Mouse (Mus musculus) stomach, postnatal 0 days (tissue): ENCODE measurements at regions not wholly inside any gene's neighbourhood (a gene's known extent, or its start where the extent isn't known, plus 50 kb on each side); places are given as distances from the start of the nearest gene placed in this dataset.

Experiments
- ATAC-seq: fragments of 200-750 bp; cut with Nextera tagmentation; 2 replicates; pipeline ENCODE4 v1.8.0; 2017; ENCODE audit not compliant: low FRiP score, low TSS enrichment
- DNase-seq: peaks from one replicate; pipeline ENCODE4 v3.0.0-alpha.2; 2016; ENCODE audit warnings: low spot score
- H3K27ac ChIP-seq: fragments of 300-500 bp; sonication (generic); replicated peaks from 2 replicates; pipeline ENCODE4 v1.5.1; 2014; ENCODE audit warnings: mild to moderate bottlenecking, control low read depth
- H3K27me3 ChIP-seq: fragments of 300-500 bp; sonication (generic); 2 replicates; pipeline ENCODE4 v1.6.1; 2014; ENCODE audit warnings: low read length; ENCODE audit not compliant: control insufficient read depth, insufficient read depth
- H3K36me3 ChIP-seq: fragments of 300-500 bp; sonication (generic); 2 replicates; pipeline ENCODE4 v1.6.1; 2014; ENCODE audit warnings: low read length, mixed read lengths; ENCODE audit not compliant: control insufficient read depth, insufficient read depth
- H3K4me1 ChIP-seq: fragments of 300-500 bp; sonication (generic); replicated peaks from 2 replicates; pipeline ENCODE4 v1.6.1; 2014; ENCODE audit warnings: antibody characterized with exemption; ENCODE audit not compliant: control insufficient read depth, insufficient read depth
- H3K4me2 ChIP-seq: fragments of 300-500 bp; sonication (generic); replicated peaks from 2 replicates; pipeline ENCODE4 v1.6.1; 2014; ENCODE audit warnings: low read depth, mild to moderate bottlenecking, control low read depth, moderate library complexity
- H3K4me3 ChIP-seq: fragments of 300-500 bp; sonication (generic); 2 replicates; pipeline ENCODE4 v1.5.1; 2014; ENCODE audit warnings: low read depth, low read length, control low read depth
- H3K9ac ChIP-seq: fragments of 300-500 bp; sonication (generic); 2 replicates; pipeline ENCODE4 v1.6.1; 2014; ENCODE audit warnings: mild to moderate bottlenecking, low read length, control low read depth, mixed read lengths
- H3K9me3 ChIP-seq: fragments of 300-500 bp; sonication (generic); 2 replicates; pipeline ENCODE4 v1.6.1; 2016; ENCODE audit warnings: low read length; ENCODE audit not compliant: control insufficient read depth
- CTCF ChIP-seq: IDR thresholded peaks from 2 replicates; pipeline ENCODE4 v1.5.1; 2016; ENCODE audit warnings: antibody characterized with exemption, low read depth, mild to moderate bottlenecking, moderate library complexity
- EP300 ChIP-seq: optimal IDR thresholded peaks from 2 replicates; pipeline ENCODE3; 2016; ENCODE audit warnings: antibody characterized with exemption
- WGBS: fragments of 180-500 bp; shearing (Covaris S2); extraction: QIAGEN DNeasy Blood & Tissue Kit; methylation state at CpG from one replicate; pipeline ENCODE4 v1.1.7; 2014; 5-methylcytosine and 5-hydroxymethylcytosine counted together

DNA sequence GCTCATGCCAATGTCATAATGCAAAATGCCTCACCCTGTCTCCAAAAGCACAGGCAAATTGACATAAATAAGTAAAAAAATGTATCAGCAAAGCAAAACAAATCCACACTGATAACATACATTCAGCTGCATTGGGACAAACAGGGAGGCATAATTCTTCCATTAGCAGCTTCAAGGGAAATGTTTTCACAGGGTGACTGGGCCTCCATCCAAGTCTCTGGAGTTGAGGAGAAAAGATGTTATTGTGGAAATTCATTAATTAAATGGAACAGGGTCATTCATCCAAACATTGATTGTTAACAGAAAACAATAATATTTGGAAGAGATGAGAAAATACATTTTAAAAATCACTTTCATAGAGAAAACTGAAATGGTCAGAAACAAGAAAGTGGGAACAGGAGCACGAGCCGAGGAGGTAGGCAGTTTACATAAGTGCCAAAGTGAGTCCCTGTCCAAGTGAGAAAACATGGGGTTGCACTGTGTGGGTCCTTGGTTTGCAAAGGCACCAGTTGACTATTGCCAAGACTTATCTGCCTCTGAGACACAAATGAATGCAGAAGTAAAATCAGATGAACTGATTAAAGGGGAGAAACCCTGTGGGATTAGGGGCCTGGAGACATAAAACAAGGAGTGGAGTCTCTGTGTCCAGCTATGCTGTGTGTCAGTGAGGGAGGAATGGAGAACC is 114.3 kb upstream of the Gpc6 start:
- Histone ChIP-seq H3K4me3 (no peak overlapping the region), H3K27ac (no peak overlapping the region), H3K4me1 (no peaks in the 10 kb centered on the region), H3K4me2 (no peak overlapping the region), H3K36me3 (no peaks in the 10 kb centered on the region), H3K9ac (no peak overlapping the region), H3K9me3 (no peaks in the 10 kb centered on the region), H3K27me3 (no peaks in the 10 kb centered on the region)
- no peak for DNase-seq
- WGBS: 64% methylated on average over 2 of the region's 2 CpGs
- no peak for TF ChIP-seq CTCF
- no peak for TF ChIP-seq EP300
- ATAC-seq: no peak

DNA sequence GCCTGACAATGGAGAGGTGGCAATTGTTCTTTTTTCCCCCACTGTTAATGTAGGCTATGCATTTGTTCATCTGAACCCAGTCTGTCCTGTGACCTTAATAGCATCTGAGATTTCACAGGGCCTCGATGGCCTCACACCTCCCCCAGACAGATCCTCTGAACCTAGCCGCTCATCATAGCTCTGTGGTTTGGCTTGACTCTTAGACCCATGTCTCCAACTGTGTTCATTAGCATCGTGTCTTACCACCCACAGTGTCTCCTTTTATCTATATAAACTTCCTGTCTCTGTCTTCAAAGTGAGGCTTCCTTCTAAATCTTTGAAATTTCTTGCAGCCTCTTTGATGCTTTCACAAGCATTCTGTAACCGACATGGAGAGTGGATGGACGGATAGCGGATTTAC is 87.9 kb upstream of the Gpc6 start:
- WGBS: 54% methylated on average over 6 of the region's 6 CpGs
- no peak for ATAC-seq
- Histone ChIP-seq H3K4me3 (no peak overlapping the region), H3K36me3 (no peaks in the 10 kb centered on the region), H3K27me3 (no peaks in the 10 kb centered on the region), H3K4me2 (no peak overlapping the region), H3K4me1 (no peaks in the 10 kb centered on the region), H3K9me3 (no peaks in the 10 kb centered on the region), H3K9ac (no peak overlapping the region), H3K27ac (no peak overlapping the region)
- DNase-seq: no peak
- no peak for TF ChIP-seq CTCF
- TF ChIP-seq EP300: no peak

DNA sequence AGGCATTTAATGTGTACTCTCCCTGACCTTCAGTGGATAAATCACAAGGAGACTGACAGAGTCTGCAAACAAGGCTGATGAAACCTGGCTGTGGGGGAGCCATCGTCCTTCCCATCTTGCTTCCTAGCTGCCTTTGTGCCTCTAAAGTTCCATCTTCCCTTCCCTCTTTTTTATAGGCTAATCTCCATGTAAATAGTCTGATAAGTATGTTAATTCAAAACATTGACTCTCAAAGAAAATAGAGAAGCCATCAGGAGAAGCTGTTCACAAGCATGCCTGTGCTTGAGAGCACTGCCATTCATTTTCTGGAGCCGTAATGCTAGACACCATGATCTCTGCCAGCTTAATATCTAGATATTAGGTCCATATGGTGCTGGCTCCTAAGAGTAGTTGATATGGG is 55.7 kb upstream of the Gpc6 start:
- Histone ChIP-seq H3K27ac (no peak overlapping the region), H3K36me3 (no peaks in the 10 kb centered on the region), H3K4me2 (no peak overlapping the region), H3K9ac (no peak overlapping the region), H3K4me1 (no peaks in the 10 kb centered on the region), H3K27me3 (no peaks in the 10 kb centered on the region), H3K4me3 (no peak overlapping the region), H3K9me3 (no peaks in the 10 kb centered on the region)
- no peak for TF ChIP-seq EP300
- TF ChIP-seq CTCF: no peak
- 42% methylated on average over 2 of the region's 2 CpGs for WGBS
- DNase-seq (no peak), ATAC-seq (no peak)

DNA sequence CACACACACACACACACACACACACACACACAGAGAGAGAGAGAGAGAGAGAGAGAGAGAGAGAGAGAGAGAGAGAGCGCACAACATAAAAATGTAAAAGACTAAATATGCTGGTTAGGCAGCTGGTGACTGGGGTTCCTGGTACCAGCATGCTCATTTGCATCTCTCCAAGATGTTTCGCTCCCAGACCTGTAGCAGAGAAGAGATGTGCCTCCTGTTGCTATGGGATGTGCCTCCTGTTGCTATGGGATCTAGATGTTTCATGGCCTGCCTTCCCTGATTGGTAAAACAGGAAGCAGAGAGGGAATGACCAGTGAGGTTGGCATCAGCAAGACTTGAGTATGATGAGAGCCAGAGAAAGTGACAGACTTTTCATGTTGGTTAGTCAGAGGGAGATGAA is 55.1 kb upstream of the Gpc6 start:
- no peak for ATAC-seq
- no peak overlapping the region for H3K4me2 ChIP-seq
- 88% methylated on average over 2 of the region's 2 CpGs for WGBS

More for the DNA sequence above, 55.1 kb upstream of the Gpc6 start:
- DNase-seq: no peak
- H3K27me3 ChIP-seq: no peaks in the 10 kb centered on the region
- no peaks in the 10 kb centered on the region for H3K4me1 ChIP-seq
- no peaks in the 10 kb centered on the region for H3K9me3 ChIP-seq
- H3K27ac ChIP-seq: no peak overlapping the region
- no peak overlapping the region for H3K9ac ChIP-seq
- no peak overlapping the region for H3K4me3 ChIP-seq
- H3K36me3 ChIP-seq: no peaks in the 10 kb centered on the region
- TF ChIP-seq EP300 (no peak), CTCF (no peak)
